16 mouse cellular contexts compared by ENCODE assay signal in genomic region chr11:105934816-105935215, GRCm38 (mm10). TPM values are rescaled to one million over a fixed set of nuclear protein-coding genes. Genes with fewer than 3 reads are reported as not detected.
A peak's percentile ranks its signal among the peaks of the same experiment; 100 is the strongest.
DNase-seq lines count a peak whose midpoint lies in the region; ATAC-seq and TF ChIP-seq lines count a peak whose summit lies in the region.
"Had no signal": no experiment of that assay in that cellular context is flagged by ENCODE, and none has a peak within 500 bp of the region (broad histone marks: within the 10 kb centered on the region; RNA-seq: fewer than 3 reads in every experiment).

No protein-coding gene starts in this region.

- no peaks in the 10 kb centered on the region for H3K9me3 ChIP-seq in E14TG2a.4 (ENCODE audit: low read length)
- no peaks in the 10 kb centered on the region for H3K9me3 ChIP-seq in limb, embryonic 13.5 days
- H3K9me3 ChIP-seq: kidney, embryonic 15.5 days had no signal

- no peak overlapping the region for H3K4me2 ChIP-seq in limb, embryonic 13.5 days (replicated peaks)
- H3K4me2 ChIP-seq: kidney, embryonic 15.5 days had no signal

- 56% methylated on average over 6 of the region's 6 CpGs for WGBS in limb, embryonic 13.5 days

- 0 out of 2 replicates have a peak overlapping the region, but pooled peaks have one; percentile 13 for H3K9ac ChIP-seq in limb, embryonic 13.5 days
- H3K9ac ChIP-seq: kidney, embryonic 15.5 days had no signal

- peak overlapping the region; percentile 67 for H3K27ac ChIP-seq in embryonic fibroblast, embryonic 13.5 days (ENCODE audit: insufficient read depth, low read length)
- no peak overlapping the region for H3K27ac ChIP-seq in limb, embryonic 13.5 days
- H3K27ac ChIP-seq in layer of hippocampus, adult 2 months, result no peak overlapping the region
- H3K27ac ChIP-seq: kidney, embryonic 15.5 days; macrophage had no signal

- no peak for TF ChIP-seq CTCF in E14TG2a.4 (conservative IDR thresholded peaks at IDR 0.05; ENCODE audit: low read length)
- TF ChIP-seq CTCF in embryonic fibroblast, embryonic 13.5 days (IDR thresholded peaks at IDR 0.05; ENCODE audit: borderline replicate concordance, insufficient read depth, low read length), result no peak
- TF ChIP-seq CTCF in layer of hippocampus, adult 2 months (conservative IDR thresholded peaks at IDR 0.05), result no peak

- peak overlapping the region; percentile 20; the same call in 1 of the 2 replicates for H3K4me3 ChIP-seq in E14TG2a.4 (replicated peaks; ENCODE audit: low read length)
- no peak overlapping the region for H3K4me3 ChIP-seq in embryonic fibroblast, embryonic 13.5 days (ENCODE audit: insufficient read depth, low read length)
- no peak overlapping the region for H3K4me3 ChIP-seq in limb, embryonic 13.5 days
- no peak overlapping the region for H3K4me3 ChIP-seq in layer of hippocampus, adult 2 months
- H3K4me3 ChIP-seq: kidney, embryonic 15.5 days had no signal

- H3K4me1 ChIP-seq in E14TG2a.4 (replicated peaks; ENCODE audit: low read depth, low read length), result peaks cover 36% of the 10 kb centered on the region
- H3K4me1 ChIP-seq in embryonic fibroblast, embryonic 13.5 days (ENCODE audit: control insufficient read depth, insufficient read depth, low read length), result 0 out of 2 replicates have a peak, but pooled peaks cover 3% of the 10 kb centered on the region
- peaks cover 8% of the 10 kb centered on the region; the same call in 1 of the 2 replicates for H3K4me1 ChIP-seq in limb, embryonic 13.5 days
- H3K4me1 ChIP-seq: kidney, embryonic 15.5 days had no signal

- peaks cover 8% of the 10 kb centered on the region; the same call in 1 of the 2 replicates for H3K27me3 ChIP-seq in E14TG2a.4 (ENCODE audit: insufficient read depth, low read length)
- H3K27me3 ChIP-seq in limb, embryonic 13.5 days, result no peaks in the 10 kb centered on the region

- peak; percentile 63 for DNase-seq in gastrocnemius, adult 18-20 months (ENCODE audit: low spot score)
- no peak for DNase-seq in gastrocnemius, postnatal 10 days
- DNase-seq in layer of hippocampus, adult 2 months (ENCODE audit: low spot score in 2 of 2), result no peak
- DNase-seq in right cerebral cortex, adult 2 months (ENCODE audit: low spot score in 2 of 2), result no peak
- DNase-seq in T-cell, adult 2 months (ENCODE audit: low spot score), result no peak
- DNase-seq: thymus, adult 2 months had no signal

- ATAC-seq in limb, embryonic 13.5 days (ENCODE audit: low FRiP score, low read depth), result no peak

- H3K36me3 ChIP-seq in E14TG2a.4 (ENCODE audit: insufficient read depth, low read length), result peaks cover 26% of the 10 kb centered on the region
- no peaks in the 10 kb centered on the region for H3K36me3 ChIP-seq in limb, embryonic 13.5 days
- H3K36me3 ChIP-seq: kidney, embryonic 15.5 days had no signal

- no peak for TF ChIP-seq POLR2A in embryonic fibroblast, embryonic 13.5 days (IDR thresholded peaks at IDR 0.05; ENCODE audit: low read depth, low read length)

RNA-seq across cellular contexts. Expression of gene Cyb561, which starts 18.3 kb away (rescaled TPM):
- 1 to 10 TPM; 3.0 to 3.4 TPM for total RNA-seq in gastrocnemius, adult 18-20 months (2021)
- total RNA-seq in gastrocnemius, postnatal 10 days (2021), result 1 to 10 TPM; 5.8 to 6.6 TPM
- polyA plus RNA-seq in embryonic fibroblast, embryonic 13.5 days (2011; ENCODE audit: insufficient read length, low read depth, missing spikeins), result 2.6 and 3.4 TPM in 2 replicates
- polyA plus RNA-seq in limb, embryonic 13.5 days (2015; fragmentation: Nextera tagmentation; extraction: Ambion mirVana), result 9.9 and 10.5 TPM in 2 replicates
- total RNA-seq in layer of hippocampus, adult 2 months (2021), result 10 to 100 TPM; 47.3 to 49.6 TPM
- polyA plus RNA-seq: macrophage had no signal

RNA-seq across cellular contexts. Expression of gene Ace, which starts 32.9 kb away (rescaled TPM):
- total RNA-seq in gastrocnemius, adult 18-20 months (2021), result 10 to 100 TPM; 19.5 to 19.7 TPM
- total RNA-seq in gastrocnemius, postnatal 10 days (2021), result 10 to 100 TPM; 40.0 to 40.5 TPM
- polyA plus RNA-seq in embryonic fibroblast, embryonic 13.5 days (2011; ENCODE audit: insufficient read length, low read depth, missing spikeins), result 0.57 and 1.3 TPM in 2 replicates
- polyA plus RNA-seq in limb, embryonic 13.5 days (2015; fragmentation: Nextera tagmentation; extraction: Ambion mirVana), result 0.48 and 0.51 TPM in 2 replicates
- total RNA-seq in layer of hippocampus, adult 2 months (2021), result 1 to 10 TPM; 6.4 to 6.8 TPM

RNA-seq across cellular contexts. Expression of gene Ace3, which starts 59.7 kb away (rescaled TPM):
- total RNA-seq in gastrocnemius, adult 18-20 months (2021), result not detected
- not detected for total RNA-seq in gastrocnemius, postnatal 10 days (2021)
- not detected in 2 replicates for polyA plus RNA-seq in embryonic fibroblast, embryonic 13.5 days (2011; ENCODE audit: insufficient read length, low read depth, missing spikeins)
- polyA plus RNA-seq in limb, embryonic 13.5 days (2015; fragmentation: Nextera tagmentation; extraction: Ambion mirVana), result not detected in 2 replicates
- not detected for total RNA-seq in layer of hippocampus, adult 2 months (2021)
- total RNA-seq: adrenal gland, adult 18-20 months; CH12.LX; gastrocnemius, postnatal 4 days; left cerebral cortex, postnatal 14 days had no signal
- polyA plus RNA-seq: cortical plate, adult 2 months; kidney, embryonic 15.5 days; macrophage; thymus, adult 2 months had no signal

Comparison
In these comparisons a context has a peak if more than half of its experiments do, and no peak if none do; other contexts are left out.
1. RNA of gene Cyb561, which starts 18.3 kb away (total RNA-seq): 47.3 to 49.6 TPM in layer of hippocampus, adult 2 months; 5.8 to 6.6 TPM in gastrocnemius, postnatal 10 days and 3.0 to 3.4 TPM in gastrocnemius, adult 18-20 months; every median in the first group is over 4 times any median in the second.